Mouse (Mus musculus): ENCODE measurements at regions not wholly inside any gene's neighbourhood (a gene's known extent, or its start where the extent isn't known, plus 50 kb on each side); places are given as distances from the start of the nearest gene placed in this dataset.

DNA sequence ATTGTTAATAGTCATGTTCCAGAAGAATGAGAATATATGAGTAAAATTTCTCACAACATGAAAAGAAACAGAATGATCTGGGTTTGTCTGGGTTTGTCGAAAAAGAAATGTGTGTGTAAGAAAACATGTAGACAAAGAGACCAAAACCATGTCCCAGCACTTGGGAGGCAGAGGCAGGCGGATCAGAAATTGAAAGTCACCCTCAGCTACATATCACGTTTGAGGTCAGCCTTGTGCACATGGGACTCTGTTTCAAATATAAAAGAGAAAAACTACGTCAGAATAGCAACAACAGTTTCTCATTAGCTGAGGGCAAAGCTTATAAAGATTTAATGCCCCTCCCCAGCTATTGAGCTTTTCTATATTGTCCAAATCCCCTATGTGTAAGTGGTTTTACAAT is 103.8 kb downstream of the Tmsb4x start:
- H3K36me3 ChIP-seq (ENCODE audit: control insufficient read depth, insufficient read depth, low read length), result no peaks in the 10 kb centered on the region
- H3K27ac ChIP-seq (replicated peaks; ENCODE audit: low read depth, low read length), result no peak overlapping the region
- no peaks in the 10 kb centered on the region for H3K9me3 ChIP-seq (ENCODE audit: control insufficient read depth, low read length)
- WGBS, result 63% methylated on average over 4 of the region's 4 CpGs
- no peak for ATAC-seq (ENCODE audit: insufficient number of reproducible peaks, low FRiP score, low TSS enrichment, low read depth)
- H3K4me2 ChIP-seq (ENCODE audit: low read depth, severe bottlenecking), result no peak overlapping the region
- DNase-seq (ENCODE audit: low spot score), result no peak
- no peaks in the 10 kb centered on the region; the same call in 1 of the 2 replicates for H3K4me1 ChIP-seq (ENCODE audit: control insufficient read depth, insufficient read depth, low read length)
- no peak overlapping the region for H3K9ac ChIP-seq (ENCODE audit: low read length)
- H3K27me3 ChIP-seq (ENCODE audit: control insufficient read depth, insufficient read depth, low read length), result peaks cover 4% of the 10 kb centered on the region
- no peak overlapping the region for H3K4me3 ChIP-seq (ENCODE audit: low read depth, low read length)

DNA sequence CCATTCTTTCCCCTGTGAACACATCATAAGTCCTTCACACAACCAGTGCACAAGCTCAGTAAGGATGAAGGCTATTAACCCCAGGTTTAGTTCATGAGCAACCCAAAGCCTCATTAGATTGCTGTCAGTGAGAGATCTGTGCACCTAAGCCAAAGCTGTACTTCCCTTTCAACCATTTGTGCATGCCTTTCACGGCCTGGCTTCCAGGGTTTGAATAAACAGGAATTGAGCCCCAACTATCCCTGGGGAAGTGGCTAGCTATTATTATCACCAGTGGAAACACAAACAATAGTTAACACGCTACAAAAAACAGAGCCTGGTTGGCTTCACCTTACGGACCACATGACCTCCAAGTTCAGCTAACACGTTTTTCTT is 104.9 kb downstream of the Tmsb4x start:
- WGBS, result 53% methylated on average over 4 of the region's 4 CpGs
- no peak for DNase-seq (ENCODE audit: low spot score)
- Histone ChIP-seq H3K9me3 (ENCODE audit: control insufficient read depth, low read length) (no peaks in the 10 kb centered on the region), H3K4me2 (ENCODE audit: low read depth, severe bottlenecking) (no peak overlapping the region), H3K27ac (replicated peaks; ENCODE audit: low read depth, low read length) (no peak overlapping the region), H3K36me3 (ENCODE audit: control insufficient read depth, insufficient read depth, low read length) (no peaks in the 10 kb centered on the region), H3K27me3 (ENCODE audit: control insufficient read depth, insufficient read depth, low read length) (peaks cover 7% of the 10 kb centered on the region), H3K9ac (ENCODE audit: low read length) (no peak overlapping the region), H3K4me1 (ENCODE audit: control insufficient read depth, insufficient read depth, low read length) (no peaks in the 10 kb centered on the region; the same call in 1 of the 2 replicates), H3K4me3 (ENCODE audit: low read depth, low read length) (no peak overlapping the region)
- ATAC-seq (ENCODE audit: insufficient number of reproducible peaks, low FRiP score, low TSS enrichment, low read depth), result no peak

DNA sequence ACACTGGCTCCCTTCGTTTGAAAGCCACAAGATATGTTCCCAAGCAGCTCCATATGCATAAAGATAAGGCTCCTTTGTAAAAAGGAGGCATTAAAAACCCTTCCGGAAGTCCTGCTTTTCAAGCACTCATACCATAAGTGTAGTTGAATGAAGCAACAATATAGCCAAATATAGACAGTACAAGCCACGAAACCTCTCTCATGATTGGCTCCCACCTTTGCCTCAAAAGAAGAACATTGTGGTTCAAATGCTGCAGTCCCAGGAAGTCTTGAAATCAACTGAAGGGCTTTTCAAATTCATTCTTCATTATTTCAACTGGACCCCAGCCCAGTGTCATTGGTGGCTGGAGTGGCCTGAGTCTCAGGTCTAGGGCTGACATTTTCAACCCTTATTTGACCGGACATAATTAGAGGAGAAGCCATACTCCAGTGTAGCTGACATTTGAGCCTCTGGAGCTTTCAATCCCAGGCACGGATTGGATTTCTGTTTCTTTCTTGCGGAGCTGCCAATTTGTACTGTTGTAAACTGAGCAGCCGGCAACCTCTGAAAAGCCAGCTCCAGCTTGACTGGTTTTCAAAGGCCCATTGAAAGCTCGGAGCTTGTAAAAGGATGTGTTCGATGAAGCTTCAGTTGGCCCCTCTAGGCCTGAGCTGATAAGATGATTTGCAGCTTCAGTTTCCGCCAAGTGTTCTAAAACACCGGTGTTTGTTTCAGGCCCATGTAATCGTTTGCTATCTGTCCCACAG is 105.4 kb downstream of the Tmsb4x start:
- H3K4me3 ChIP-seq (ENCODE audit: low read depth, low read length), result no peak overlapping the region
- H3K27ac ChIP-seq (replicated peaks; ENCODE audit: low read depth, low read length), result 0 out of 2 replicates have a peak overlapping the region, but pooled peaks have one; percentile 8
- DNase-seq (ENCODE audit: low spot score), result no peak
- peaks cover 7% of the 10 kb centered on the region for H3K27me3 ChIP-seq (ENCODE audit: control insufficient read depth, insufficient read depth, low read length)
- no peaks in the 10 kb centered on the region; the same call in 1 of the 2 replicates for H3K4me1 ChIP-seq (ENCODE audit: control insufficient read depth, insufficient read depth, low read length)
- 51% methylated on average over 12 of the region's 12 CpGs for WGBS
- ATAC-seq (ENCODE audit: insufficient number of reproducible peaks, low FRiP score, low TSS enrichment, low read depth), result no peak
- H3K9ac ChIP-seq (ENCODE audit: low read length), result no peak overlapping the region
- no peak overlapping the region for H3K4me2 ChIP-seq (ENCODE audit: low read depth, severe bottlenecking)
- no peaks in the 10 kb centered on the region for H3K9me3 ChIP-seq (ENCODE audit: control insufficient read depth, low read length)
- H3K36me3 ChIP-seq (ENCODE audit: control insufficient read depth, insufficient read depth, low read length), result no peaks in the 10 kb centered on the region

- 61% methylated on average over 2 of the region's 2 CpGs for WGBS
- Histone ChIP-seq H3K9ac (ENCODE audit: low read length) (no peak overlapping the region), H3K27ac (replicated peaks; ENCODE audit: low read depth, low read length) (no peak overlapping the region), H3K4me1 (ENCODE audit: control insufficient read depth, insufficient read depth, low read length) (no peaks in the 10 kb centered on the region; the same call in 1 of the 2 replicates), H3K27me3 (ENCODE audit: control insufficient read depth, insufficient read depth, low read length) (peaks cover 7% of the 10 kb centered on the region), H3K4me2 (ENCODE audit: low read depth, severe bottlenecking) (no peak overlapping the region), H3K9me3 (ENCODE audit: control insufficient read depth, low read length) (no peaks in the 10 kb centered on the region), H3K36me3 (ENCODE audit: control insufficient read depth, insufficient read depth, low read length) (no peaks in the 10 kb centered on the region), H3K4me3 (ENCODE audit: low read depth, low read length) (no peak overlapping the region)
- DNase-seq (ENCODE audit: low spot score), result no peak
- no peak for ATAC-seq (ENCODE audit: insufficient number of reproducible peaks, low FRiP score, low TSS enrichment, low read depth)
Observed at GRCm38 (mm10) chrX:167101929-167102328, 107.2 kb downstream of the Tmsb4x start.

DNA sequence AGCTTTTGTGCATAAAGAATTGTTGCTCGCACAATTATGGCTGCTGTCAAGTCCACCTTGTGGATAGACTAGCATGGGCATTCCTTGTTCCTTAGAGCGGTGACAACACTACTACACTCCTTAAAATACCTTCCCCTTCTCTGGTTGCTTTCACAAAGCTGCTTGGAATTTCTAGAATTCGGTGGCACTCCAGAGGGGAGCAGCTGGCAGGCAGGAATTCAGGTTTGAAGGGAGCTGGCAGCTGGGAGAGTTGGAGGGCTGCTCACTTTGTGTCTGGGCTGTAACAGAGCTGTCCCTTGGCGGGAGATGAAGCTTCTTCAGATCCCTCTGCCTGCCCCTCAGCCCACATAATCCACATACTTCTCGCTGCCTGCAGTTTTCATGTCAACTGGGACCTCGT is 109.7 kb downstream of the Tmsb4x start:
- Histone ChIP-seq H3K4me3 (ENCODE audit: low read depth, low read length) (no peak overlapping the region), H3K4me1 (ENCODE audit: control insufficient read depth, insufficient read depth, low read length) (no peaks in the 10 kb centered on the region; the same call in 1 of the 2 replicates), H3K27ac (replicated peaks; ENCODE audit: low read depth, low read length) (no peak overlapping the region), H3K36me3 (ENCODE audit: control insufficient read depth, insufficient read depth, low read length) (no peaks in the 10 kb centered on the region), H3K27me3 (ENCODE audit: control insufficient read depth, insufficient read depth, low read length) (peaks cover 3% of the 10 kb centered on the region; the same call in 1 of the 2 replicates), H3K4me2 (ENCODE audit: low read depth, severe bottlenecking) (no peak overlapping the region), H3K9ac (ENCODE audit: low read length) (no peak overlapping the region), H3K9me3 (ENCODE audit: control insufficient read depth, low read length) (no peaks in the 10 kb centered on the region)
- ATAC-seq (ENCODE audit: insufficient number of reproducible peaks, low FRiP score, low TSS enrichment, low read depth), result peak; percentile 47; the same call in 1 of the 2 replicates
- no peak for DNase-seq (ENCODE audit: low spot score)
- WGBS, result 61% methylated on average over 6 of the region's 6 CpGs

GRCm38 (mm10) chrX:167098914-167099313 is 110.2 kb downstream of the Tmsb4x start:
- WGBS, result 77% methylated on average over 3 of the region's 3 CpGs
- H3K4me2 ChIP-seq (ENCODE audit: low read depth, severe bottlenecking), result no peak overlapping the region
- no peak overlapping the region for H3K4me3 ChIP-seq (ENCODE audit: low read depth, low read length)
- no peak overlapping the region for H3K9ac ChIP-seq (ENCODE audit: low read length)
- peaks cover 3% of the 10 kb centered on the region; the same call in 1 of the 2 replicates for H3K27me3 ChIP-seq (ENCODE audit: control insufficient read depth, insufficient read depth, low read length)
- no peak overlapping the region for H3K27ac ChIP-seq (replicated peaks; ENCODE audit: low read depth, low read length)
- H3K9me3 ChIP-seq (ENCODE audit: control insufficient read depth, low read length), result no peaks in the 10 kb centered on the region
- ATAC-seq (ENCODE audit: insufficient number of reproducible peaks, low FRiP score, low TSS enrichment, low read depth) (no peak), DNase-seq (ENCODE audit: low spot score) (no peak)
- no peaks in the 10 kb centered on the region; the same call in 1 of the 2 replicates for H3K4me1 ChIP-seq (ENCODE audit: control insufficient read depth, insufficient read depth, low read length)
- H3K36me3 ChIP-seq (ENCODE audit: control insufficient read depth, insufficient read depth, low read length), result no peaks in the 10 kb centered on the region

GRCm38 (mm10) chrX:167091841-167092240 is 117.3 kb downstream of the Tmsb4x start:
- no peaks in the 10 kb centered on the region for H3K27me3 ChIP-seq (ENCODE audit: control insufficient read depth, insufficient read depth, low read length)
- H3K27ac ChIP-seq (replicated peaks; ENCODE audit: low read depth, low read length), result no peak overlapping the region
- no peaks in the 10 kb centered on the region for H3K36me3 ChIP-seq (ENCODE audit: control insufficient read depth, insufficient read depth, low read length)
- DNase-seq (ENCODE audit: low spot score) (no peak), ATAC-seq (ENCODE audit: insufficient number of reproducible peaks, low FRiP score, low TSS enrichment, low read depth) (no peak)
- 46% methylated on average over 1 of the region's 1 CpGs for WGBS
- no peak overlapping the region for H3K4me2 ChIP-seq (ENCODE audit: low read depth, severe bottlenecking)
- no peak overlapping the region for H3K9ac ChIP-seq (ENCODE audit: low read length)
- H3K4me1 ChIP-seq (ENCODE audit: control insufficient read depth, insufficient read depth, low read length), result no peaks in the 10 kb centered on the region
- H3K9me3 ChIP-seq (ENCODE audit: control insufficient read depth, low read length), result no peaks in the 10 kb centered on the region
- H3K4me3 ChIP-seq (ENCODE audit: low read depth, low read length), result no peak overlapping the region

DNA sequence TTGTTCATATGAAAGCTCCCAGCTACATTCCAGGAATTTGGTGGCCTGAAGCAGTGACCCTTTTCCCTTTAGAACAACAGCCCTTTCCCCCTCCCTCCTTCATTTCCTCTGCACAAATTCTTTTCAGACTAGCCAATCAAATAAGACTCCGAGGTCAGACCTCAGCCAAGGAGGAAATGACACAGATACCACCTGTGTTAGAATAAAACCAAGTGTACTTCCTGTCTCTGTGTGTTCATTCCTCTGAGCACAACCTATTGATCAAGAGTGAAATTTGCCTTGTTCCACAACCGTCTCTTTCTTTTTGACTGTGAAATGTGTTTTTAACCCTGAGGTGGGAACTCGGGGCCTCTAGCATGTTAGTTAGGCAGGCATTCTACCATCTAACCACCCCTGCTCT is 120.2 kb downstream of the Tmsb4x start:
- Histone ChIP-seq H3K4me2 (ENCODE audit: low read depth, severe bottlenecking) (no peak overlapping the region), H3K36me3 (ENCODE audit: control insufficient read depth, insufficient read depth, low read length) (no peaks in the 10 kb centered on the region), H3K4me3 (ENCODE audit: low read depth, low read length) (no peak overlapping the region), H3K4me1 (ENCODE audit: control insufficient read depth, insufficient read depth, low read length) (no peaks in the 10 kb centered on the region), H3K27me3 (ENCODE audit: control insufficient read depth, insufficient read depth, low read length) (no peaks in the 10 kb centered on the region), H3K9ac (ENCODE audit: low read length) (no peak overlapping the region), H3K27ac (replicated peaks; ENCODE audit: low read depth, low read length) (no peak overlapping the region), H3K9me3 (ENCODE audit: control insufficient read depth, low read length) (no peaks in the 10 kb centered on the region)
- WGBS, result 57% methylated on average over 3 of the region's 3 CpGs
- no peak for ATAC-seq (ENCODE audit: insufficient number of reproducible peaks, low FRiP score, low TSS enrichment, low read depth)
- no peak for DNase-seq (ENCODE audit: low spot score)

DNA sequence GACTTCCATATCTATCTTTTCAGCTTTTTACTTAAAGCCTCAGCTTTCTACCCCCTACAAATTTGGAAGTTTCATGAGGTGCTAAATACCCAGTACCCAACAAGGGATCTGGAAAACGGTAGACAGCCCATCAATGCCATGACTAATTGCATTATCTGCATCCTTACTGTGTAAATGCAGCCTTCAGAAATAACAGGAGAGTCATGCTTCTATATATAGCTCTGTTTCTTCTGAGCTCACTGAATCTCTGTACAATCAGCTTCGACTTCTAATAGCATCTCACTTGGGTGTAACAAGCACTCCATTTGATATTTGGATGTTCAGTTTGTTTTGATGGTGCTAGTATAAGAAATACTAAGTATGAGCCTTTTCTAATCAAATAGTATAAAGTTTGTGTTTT is 120.7 kb downstream of the Tmsb4x start:
- Histone ChIP-seq H3K36me3 (ENCODE audit: control insufficient read depth, insufficient read depth, low read length) (no peaks in the 10 kb centered on the region), H3K27ac (replicated peaks; ENCODE audit: low read depth, low read length) (no peak overlapping the region), H3K4me2 (ENCODE audit: low read depth, severe bottlenecking) (no peak overlapping the region), H3K4me3 (ENCODE audit: low read depth, low read length) (no peak overlapping the region), H3K27me3 (ENCODE audit: control insufficient read depth, insufficient read depth, low read length) (no peaks in the 10 kb centered on the region), H3K4me1 (ENCODE audit: control insufficient read depth, insufficient read depth, low read length) (no peaks in the 10 kb centered on the region), H3K9ac (ENCODE audit: low read length) (no peak overlapping the region), H3K9me3 (ENCODE audit: control insufficient read depth, low read length) (no peaks in the 10 kb centered on the region)
- no peak for ATAC-seq (ENCODE audit: insufficient number of reproducible peaks, low FRiP score, low TSS enrichment, low read depth)
- WGBS, result 59% methylated on average over 2 of the region's 2 CpGs
- no peak for DNase-seq (ENCODE audit: low spot score)

All from limb, embryonic 11.5 days (tissue).